Mouse (Mus musculus) cerebellum, adult 8-10 months (tissue): ENCODE data around the gene Rspo3.

Experiments
- DNase-seq: peaks from one replicate; pipeline ENCODE4 v3.0.0; 2022

Rspo3 gene

DNA sequence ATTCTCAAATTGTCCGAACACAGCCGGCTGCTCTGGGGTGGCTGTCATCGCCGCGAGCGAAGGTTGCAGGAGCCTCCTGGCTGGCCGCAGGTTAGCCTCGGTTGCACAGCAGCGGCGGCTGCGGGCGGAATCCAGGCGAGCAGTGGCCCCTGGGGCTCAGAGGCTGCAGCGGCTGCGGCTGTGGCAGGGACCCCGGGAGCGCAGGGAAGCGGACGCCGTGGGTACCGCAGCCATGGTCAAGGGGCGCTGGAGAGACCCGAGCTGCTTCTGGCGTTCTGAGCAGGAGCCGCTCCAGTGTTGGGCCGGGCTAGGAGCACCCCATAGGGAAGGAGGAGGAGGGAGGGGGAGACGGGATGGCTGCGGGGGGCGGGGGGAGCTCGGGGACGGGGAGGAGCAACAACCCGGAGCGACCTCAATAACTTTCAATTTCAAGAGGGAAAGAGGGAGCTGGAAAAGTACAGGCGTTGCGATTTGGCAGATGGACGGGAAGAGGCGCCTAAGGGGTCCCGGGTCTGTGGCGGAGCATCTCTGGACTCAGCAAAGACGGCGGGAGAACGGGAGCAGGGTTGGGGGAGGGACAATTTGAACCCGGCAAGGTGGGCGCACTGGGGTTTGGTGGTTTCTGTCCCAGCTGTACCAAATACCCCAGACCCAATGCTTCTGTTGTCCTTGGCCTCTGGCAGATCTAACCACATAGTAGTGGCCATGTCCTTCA is at the start of gene Rspo3:
Rspo3 (minus strand) TSS at position 322 of the 715 bp plus-strand sequence.
- DNase-seq = peak; percentile 21

DNA sequence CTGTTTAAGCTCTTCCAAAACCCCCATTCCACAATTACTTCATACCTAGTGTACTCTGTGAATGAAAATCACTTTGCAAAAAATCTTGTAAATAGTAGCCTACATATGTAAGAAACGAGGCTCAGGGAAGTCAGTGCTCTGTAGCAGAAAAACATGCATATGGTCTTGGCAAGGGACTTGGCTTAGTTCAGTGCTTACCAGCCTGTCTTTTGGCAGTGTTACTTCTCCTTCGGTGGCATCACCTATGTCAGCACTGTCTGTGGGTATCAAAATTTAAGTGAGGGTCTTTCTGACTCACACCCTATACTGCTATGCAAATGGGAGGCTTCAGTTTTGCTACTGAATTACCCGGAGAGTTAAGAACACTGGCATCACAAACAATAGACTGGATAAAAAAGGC is 46.3 kb upstream of the Rspo3 start:
- DNase-seq = no peak

DNA sequence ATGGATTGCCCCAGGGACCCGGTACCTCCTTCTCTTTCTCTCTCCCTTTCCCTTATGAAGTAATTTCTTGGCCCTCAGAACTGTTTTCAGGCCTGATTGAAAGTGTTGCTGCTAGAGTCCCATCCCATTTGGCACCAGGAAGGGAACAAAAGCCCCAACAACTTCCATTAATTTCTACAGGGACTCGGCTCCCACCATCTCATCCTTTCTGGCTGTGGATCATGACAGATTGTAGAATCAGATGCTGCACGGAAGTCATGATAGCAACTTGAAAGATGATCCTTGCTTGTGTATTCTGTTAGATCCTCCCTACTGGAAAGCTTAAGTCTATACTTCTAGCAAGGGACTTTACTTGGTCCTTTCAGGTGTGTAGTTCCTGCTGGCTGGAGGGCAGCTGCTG is 45.8 kb upstream of the Rspo3 start:
- DNase-seq = no peak

DNA sequence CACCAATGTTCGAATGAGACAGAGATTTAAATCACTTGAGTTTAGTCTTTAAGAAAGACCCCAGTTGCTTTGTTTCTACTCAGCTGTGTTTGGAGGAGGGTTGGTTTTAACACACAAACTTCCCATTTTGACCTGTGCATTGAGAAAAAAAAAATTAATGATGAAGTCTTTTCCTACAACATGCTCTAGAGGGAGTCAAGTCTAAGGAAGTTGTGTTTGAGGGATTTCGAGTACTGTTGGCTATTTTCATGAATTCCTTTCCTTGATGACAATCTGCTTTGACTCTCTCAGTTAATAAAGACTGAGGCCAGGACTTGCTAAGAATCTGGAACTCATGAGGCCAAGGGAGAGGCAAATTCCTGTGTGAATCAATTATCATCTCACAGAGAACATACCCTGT is 20.3 kb upstream of the Rspo3 start:
- DNase-seq = no peak

DNA sequence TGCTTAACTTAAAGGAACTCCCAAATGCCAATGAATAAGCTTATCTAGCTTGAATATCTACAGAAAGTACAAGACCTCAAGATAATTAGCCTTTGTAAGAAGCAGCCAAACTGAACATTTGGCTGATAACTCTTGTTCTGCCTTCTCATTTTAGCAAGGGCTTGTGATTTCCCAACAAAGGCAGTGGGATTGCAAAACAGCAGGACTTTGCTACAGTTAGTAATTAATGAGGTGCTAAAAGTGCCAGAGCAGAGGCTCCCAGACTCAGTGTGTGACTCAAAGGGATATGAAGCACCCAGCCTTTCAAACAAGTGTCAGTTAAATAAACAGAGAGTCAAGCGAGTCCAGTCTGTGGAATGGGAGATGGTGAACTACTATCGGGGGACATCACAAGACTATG is 18.7 kb upstream of the Rspo3 start:
- no peak for DNase-seq

DNA sequence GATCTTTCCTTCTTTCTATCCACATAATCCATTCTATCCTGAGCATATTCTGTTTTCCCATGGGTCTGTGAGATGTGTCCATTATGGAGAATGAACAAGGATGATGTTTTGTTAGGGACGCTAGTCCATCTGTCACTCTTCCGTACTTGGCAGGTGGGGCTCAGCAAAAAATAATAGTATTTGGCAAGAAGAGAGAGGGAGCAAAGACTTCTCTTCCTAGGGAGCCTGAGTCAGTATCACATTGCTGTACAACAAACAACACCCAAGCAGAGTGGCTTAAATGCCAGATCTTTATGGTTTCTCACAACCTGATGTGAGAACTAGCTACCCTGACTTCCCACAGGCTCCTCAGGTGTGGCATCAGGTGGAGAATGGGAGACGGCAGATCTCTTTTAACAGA is 7.3 kb upstream of the Rspo3 start:
- no peak for DNase-seq

DNA sequence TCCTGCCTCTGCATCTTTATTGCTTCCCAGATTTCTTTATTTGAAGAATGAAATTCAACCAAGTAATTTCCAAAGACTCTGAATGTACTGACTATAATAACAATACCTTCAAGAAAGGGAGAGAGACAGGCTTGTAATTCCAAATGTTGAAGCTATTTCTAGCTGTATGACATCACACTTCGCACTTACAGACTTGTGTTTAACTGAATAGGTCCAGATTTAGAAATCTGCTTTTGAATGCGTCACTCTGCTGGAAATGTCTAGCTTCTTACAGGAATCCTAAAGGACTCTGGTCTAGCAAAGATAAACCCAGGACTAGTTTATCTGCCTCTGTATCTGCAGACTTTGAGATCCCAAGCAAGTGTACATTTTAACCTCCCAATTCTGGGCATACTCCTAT is 3.8 kb upstream of the Rspo3 start:
- DNase-seq = no peak

DNA sequence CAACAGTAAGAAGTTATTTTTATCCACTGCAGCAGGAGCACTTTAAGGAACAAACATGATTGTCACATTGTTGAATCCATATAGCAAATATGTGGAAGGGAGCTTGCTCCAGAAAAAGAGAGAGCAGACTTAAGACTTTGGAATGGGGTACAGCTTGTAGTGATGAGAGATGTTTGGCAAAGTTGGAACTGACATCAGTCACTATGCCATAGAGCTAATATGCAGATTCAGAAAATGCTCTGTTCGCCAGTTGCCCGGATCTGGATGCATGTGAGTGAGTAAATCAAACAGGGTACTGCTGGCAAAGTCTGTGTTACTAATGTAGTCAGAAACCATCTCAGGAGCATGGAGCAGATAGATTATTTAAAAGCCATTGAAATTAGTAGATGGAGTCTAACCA is 3.1 kb upstream of the Rspo3 start:
- DNase-seq = no peak

DNA sequence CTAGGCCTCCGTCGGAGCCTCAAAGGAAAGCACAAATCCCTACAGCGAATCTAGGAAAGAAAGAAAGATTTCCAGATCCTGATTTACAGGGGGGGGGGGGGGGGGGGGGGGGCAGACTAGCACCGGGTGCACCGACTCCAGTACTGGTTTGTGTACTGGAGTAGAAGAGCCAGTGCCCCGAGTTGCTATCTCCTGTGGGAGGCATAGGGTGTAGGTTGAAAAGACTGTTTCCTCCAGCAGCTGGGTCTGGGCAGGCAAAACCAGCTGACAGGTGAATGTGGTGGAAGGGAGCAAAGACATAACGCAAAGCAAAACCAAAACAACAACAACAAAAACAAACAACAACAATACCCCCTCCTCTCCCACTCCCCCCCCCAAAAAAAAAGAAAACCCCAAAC is 838 bp downstream of the Rspo3 start:
- DNase-seq = no peak

DNA sequence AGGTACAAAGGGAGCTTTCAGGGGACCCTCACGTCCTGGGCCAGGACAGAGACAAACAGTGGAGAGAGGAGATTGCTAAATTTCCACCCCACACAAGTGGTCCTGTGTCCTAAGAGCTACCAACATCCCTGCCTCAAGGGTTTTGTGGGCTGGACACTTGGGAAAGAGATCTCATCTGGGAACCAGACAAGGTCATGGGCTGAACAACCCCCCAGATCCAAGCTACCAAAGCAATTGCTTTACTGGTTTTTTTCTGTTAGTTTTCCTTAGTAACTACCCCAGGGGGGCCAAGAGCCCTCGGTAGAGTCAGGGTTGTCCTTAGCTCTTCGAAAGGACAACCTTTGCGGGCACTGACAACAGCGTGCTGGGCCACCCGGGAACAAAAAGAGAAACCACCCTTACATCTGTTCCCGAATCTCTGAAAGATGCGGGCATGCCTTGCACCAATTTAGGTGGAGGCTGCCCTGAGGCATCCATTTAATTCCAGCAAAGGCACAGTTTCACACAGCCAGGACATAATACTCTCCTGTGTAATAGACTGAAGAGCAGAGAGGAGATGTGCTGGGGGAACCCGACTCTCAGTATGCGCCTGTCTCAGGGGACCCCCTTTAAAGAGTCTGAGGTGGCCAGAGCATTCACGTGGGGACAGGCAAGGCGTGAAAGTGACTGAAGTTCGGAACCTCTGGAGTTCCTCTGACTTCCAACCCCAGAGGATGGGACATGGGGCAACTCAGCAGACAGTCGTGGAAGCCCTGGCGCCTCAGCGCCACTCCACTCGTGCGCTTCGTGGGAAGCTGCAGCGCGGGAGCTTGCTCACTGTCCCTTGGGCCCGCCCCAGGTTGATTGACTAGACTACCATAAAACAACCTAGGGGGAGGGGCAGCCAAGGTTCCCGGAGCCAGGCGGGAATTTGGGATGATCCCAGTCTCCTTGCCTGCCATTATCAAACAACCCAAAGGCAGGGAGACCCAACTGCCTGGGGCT is 1.5 kb downstream of the Rspo3 start:
- DNase-seq = no peak

DNA sequence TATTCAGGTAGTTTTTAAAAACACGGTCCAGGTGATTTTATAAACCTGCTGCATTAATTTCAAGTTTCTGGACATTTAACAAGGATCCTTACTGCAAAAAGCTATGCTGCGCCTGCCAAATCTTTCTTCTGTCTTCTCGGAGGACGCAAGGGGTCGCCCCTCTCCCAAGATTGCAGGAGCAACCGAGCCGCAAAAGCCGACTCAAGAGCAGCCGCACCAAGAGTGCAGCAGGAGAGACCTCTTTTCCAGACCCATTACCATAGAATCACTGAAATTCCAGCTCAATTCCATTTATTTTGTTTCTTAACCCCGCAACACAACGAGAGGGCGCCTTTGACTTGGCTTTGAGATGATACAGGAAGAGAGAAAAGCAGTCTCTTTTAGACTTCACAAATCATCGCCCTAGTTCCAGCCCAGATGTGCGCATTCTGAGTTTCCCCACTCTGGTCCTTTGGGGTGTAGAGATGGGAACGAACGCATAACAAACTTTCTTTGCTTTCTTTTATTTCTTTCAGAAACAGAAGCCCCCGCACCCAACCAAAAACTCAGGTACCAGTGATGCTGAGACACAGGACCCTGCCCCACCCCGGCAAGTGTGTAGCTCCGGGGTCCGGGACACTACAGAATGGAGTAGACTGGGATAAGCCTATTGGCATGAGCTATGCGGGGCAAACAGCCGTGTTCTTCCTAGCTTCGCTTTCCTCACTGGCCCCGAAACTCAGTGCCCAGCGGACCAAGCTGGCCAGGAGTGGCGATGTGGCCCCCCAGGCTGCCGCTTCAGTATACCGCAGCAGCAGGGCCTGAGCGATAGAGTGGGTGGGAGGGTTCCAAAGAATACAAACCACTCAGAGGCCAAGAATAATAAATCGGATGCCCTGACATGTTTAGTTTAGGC is 2.6 kb downstream of the Rspo3 start:
- DNase-seq = peak; percentile 53

DNA sequence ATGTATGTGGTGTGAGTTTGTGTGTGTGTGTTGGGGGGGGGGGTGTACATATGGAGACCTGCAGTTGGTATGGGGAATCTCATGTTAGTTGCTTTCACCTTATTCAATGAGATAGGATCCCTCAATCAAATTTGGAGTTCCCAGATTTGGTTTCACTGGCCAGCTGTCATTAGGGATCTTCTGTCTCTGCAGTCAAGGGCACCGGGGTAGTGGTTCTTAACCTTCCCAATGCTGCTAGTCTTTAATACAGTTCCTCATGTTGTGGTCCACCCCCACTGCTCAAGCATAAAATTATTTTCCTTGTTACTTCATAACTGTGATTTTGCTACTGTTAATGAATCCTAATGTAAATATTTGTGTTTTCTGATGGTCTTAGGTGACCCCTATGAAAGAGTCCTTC is 22.1 kb downstream of the Rspo3 start:
- no peak for DNase-seq

DNA sequence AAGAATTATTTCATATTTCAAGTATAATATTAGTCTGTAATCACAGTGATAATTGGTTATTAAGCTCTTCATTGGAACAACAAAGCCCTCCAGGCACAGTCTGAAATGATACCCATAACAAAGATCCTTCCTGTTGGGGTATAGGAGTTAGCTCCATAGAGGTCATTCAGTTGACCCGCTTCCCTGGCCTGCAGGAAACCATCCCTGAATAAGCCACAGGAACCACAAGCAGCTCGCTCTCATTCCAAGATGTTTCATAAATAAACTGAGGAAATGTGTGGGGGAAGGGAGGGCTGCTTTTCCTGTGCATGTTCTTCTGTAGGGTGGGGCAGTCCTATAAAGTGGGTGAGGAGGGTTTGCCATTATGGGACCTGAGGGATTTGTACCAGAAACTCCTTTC is 27.5 kb downstream of the Rspo3 start:
- DNase-seq = no peak

DNA sequence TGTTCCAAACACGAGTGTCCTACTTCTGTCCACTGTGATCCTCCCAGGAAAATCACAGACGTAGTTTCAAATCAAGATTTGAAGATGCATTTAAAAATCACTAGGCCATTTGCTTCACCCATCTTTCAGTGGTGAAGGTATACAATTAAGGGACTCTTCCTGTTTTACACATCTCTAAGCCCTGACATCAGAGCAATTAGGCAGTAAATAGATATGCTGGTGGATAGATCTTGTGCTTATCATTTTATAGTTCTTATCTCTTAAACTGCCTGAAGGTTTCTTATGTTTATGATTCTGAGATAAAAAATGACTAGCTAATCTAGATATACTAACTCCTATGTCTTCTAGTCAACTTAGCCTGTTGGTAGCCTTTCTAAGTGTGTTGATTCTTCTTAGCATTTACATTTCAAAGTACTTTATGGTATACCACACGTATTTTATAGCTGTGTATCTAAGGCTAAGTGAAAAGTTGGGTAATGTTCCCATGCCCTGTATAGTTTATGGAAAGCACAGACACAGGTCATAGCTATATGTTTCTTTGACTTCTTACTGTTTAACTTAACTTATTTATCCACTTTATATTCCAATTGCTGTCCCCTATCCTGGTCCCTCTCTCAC is 38.4 kb downstream of the Rspo3 start:
- no peak for DNase-seq

DNA sequence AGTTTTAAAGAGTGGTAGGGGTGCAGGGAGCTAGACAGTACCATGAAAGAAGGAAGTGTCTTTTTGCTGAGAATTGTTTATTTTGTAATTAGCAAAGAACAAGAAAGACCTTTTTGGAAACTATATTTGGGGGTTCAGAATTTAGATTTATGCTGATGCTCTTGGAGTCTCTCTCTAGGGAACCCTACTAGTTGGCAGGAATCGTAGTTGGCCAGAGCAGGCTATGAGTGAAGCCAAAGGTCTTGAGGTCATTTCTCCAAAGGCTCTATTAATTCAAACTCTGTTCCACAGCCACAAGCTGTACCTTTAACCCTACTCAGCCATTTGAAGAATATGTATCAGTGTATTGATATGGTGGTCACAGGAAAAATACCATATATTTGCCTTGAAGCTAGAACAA is 41.7 kb downstream of the Rspo3 start:
- no peak for DNase-seq

DNA sequence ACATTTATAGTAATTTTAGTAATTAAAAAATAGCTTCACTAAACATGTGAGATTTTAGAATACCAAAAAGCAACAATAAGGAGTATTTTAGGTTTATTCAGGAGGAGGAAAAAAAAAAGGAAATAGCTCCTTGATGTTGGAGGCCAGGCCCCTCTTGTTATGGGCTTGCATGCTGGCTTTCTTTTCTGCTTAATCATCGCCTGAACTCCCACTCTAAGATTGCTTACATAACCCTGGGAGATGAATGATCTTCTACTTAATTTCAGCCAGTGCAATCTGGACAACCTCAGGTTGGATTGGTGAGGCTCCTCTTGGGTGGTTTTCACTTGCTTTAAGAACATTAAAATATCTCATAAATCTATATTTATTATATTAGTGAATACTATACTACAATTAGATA is 54.7 kb downstream of the Rspo3 start:
- no peak for DNase-seq

DNA sequence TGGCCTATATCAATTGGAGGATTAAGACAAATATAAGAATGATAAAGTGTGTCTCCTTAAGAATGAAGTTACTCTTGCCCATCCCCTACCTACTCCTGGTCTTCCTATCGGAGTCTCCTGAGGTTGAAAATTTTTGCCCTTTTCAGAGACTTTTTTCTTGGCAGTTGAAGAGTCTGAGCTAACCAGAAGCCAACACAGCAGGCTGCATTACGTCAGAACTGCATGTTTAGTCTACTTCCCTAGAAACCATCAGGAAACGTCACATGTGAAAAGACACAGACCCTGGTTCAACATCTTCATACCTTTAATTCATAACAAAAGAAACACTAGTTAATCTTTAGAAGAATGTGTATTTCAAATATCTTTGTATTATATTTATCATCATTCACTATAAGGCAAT is 56.3 kb downstream of the Rspo3 start:
- no peak for DNase-seq

DNA sequence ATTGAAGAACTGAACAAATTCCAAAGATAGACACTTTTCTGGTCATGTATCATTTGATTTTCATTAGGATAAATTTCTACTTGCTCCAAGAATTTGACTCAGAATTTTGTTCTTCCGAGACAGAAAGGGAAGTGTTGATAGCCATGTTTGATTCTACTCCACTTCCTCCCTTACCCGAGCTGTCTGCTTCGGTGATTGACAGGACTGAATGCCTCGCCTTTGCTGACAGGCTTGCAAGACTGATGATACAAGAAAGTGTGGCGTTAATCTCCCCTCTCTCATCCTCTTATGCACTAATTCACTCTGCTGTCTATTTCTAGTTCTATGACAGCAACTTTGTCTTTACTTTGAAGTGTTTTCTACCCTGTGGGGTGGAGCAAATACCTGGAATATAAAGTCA is 65.2 kb downstream of the Rspo3 start:
- DNase-seq = no peak

DNA sequence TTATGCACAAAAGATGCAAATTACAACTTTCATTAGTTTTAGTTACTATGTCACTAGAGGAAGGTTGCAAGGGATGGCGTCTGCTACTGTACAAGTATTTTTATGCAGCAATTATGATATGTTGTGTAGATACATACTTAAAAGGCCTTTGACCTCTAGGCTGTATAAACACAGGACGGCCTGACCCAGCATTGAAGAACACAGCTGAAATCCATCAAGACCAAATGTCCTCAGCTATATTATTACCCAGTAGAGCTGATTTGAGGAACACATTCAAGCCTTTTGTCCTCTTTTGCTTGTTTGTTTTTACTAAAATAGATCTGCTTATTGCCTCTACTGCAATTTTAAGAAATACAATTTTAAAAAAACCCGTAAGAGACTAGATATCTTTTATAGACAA is 75.6 kb downstream of the Rspo3 start:
- DNase-seq = no peak

DNA sequence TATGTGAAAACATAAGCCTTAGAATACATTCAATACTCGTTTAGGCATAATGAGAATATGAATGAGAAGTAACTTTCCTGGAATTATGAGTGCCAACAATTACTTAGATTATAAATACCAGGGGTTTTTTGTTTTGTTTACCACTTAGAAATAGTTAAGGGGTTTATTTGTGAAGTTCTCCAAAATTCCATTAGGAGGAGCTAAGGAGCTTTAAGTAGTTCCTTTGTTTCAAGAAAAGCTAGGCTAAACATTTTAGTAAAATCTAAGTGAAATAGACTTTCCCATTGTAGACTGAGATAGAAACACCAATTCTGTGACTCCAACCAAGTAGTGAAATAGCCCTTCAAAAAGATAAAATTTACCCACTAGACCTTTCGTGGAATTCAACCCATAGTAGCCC is 76.0 kb downstream of the Rspo3 start:
- no peak for DNase-seq

DNA sequence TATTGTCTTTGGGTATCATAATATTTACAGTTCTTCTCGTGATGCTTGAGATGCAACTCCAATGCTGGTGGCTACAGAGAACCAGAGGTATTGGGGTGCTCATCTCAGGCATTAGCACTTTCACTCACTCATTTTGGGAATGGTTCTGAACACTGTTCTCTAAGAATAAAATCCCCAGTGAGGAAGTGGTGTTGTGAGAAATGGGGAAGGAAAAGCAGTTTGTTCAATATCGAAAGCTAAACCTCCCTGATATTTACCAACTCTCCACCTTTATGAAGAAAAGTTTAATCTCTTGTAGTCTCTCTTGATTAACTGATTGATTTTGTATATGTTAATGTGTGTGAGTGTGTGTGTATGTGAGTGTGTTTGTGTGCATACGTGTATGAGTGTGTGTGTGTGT is 90.6 kb downstream of the Rspo3 start:
- no peak for DNase-seq

DNA sequence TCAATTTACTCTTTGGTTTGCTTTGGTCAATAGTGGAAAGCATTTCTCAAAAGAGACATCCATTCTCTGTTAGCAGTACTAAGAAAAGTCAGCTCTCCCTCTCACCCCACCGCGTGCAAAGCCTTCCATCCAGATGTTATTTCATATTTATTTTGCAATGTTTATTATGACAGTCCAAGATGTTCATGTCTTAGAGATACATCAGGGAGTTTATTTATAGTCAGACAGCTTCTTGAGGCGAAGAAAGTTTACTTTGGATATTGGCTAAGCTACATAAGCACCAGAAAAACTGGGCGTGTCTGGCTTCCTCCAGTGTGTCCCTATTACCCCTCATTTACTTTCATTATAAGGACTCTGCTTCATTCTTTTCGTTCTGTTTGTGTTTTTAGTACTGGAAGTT is 94.4 kb downstream of the Rspo3 start:
- DNase-seq = no peak

DNA sequence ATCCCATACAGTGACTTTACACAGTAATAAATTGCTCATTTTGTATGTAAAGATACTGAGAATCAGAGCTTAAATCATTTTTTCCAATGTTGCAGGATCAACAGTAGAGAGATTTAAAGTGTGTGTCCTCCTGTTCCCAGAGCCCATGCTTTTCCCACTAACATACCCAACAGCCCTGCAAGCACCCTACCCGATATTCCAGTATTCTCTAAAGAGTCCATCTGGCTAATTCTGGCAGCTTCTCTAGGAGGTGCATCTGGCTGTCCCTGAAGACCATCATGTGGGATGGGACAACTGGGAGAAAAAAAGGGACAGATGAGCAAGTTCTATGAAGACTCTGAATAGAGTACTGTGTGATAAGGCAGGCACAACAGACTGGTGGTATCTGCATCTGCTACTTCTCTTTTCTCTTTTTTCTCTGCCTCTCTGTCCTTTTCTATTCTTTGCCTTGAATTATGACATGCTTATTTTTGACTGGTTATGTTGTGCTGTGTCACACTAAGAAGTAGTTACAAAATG is 102.7 kb downstream of the Rspo3 start:
- no peak for DNase-seq
